Mouse (Mus musculus) kidney, postnatal 4 days (tissue): Measurements from ENCODE around the gene Amotl2.

Source experiments
- DNase-seq, 2 experiments: peaks; one replicate each; pipeline ENCODE4 v3.0.0; 2021; ENCODE audit warnings: mixed read lengths in 2 of 2

Amotl2 gene

GRCm38 (mm10) chr9:102716481-102717163 is at the start of gene Amotl2:
TSS of gene Amotl2 (plus strand) at chr9:102716672.
- peak in 1 of 2 experiments; percentile 34 for DNase-seq

GRCm38 (mm10) chr9:102668115-102668514 is 48.4 kb upstream of the Amotl2 start:
- no peak for DNase-seq

GRCm38 (mm10) chr9:102668906-102669305 is 47.6 kb upstream of the Amotl2 start:
- DNase-seq: no peak

- DNase-seq: no peak
Measured at GRCm38 (mm10) chr9:102673381-102673780, 43.1 kb upstream of the Amotl2 start.

GRCm38 (mm10) chr9:102675922-102676321 is 40.5 kb upstream of the Amotl2 start:
- no peak for DNase-seq

GRCm38 (mm10) chr9:102681470-102681869 is 35.0 kb upstream of the Amotl2 start:
- no peak for DNase-seq

- DNase-seq: peak; percentile 49 to 63
Measured at GRCm38 (mm10) chr9:102687943-102688342, 28.5 kb upstream of the Amotl2 start.

- no peak for DNase-seq
Measured at GRCm38 (mm10) chr9:102689406-102689939, 27.0 kb upstream of the Amotl2 start.

- peak; percentile 39 to 58 for DNase-seq
Measured at GRCm38 (mm10) chr9:102689940-102690642, 26.4 kb upstream of the Amotl2 start.

- peak; percentile 30 for DNase-seq
Measured at GRCm38 (mm10) chr9:102690891-102691290, 25.6 kb upstream of the Amotl2 start.

- DNase-seq: peak; percentile 55 to 63
Measured at GRCm38 (mm10) chr9:102692564-102693475, 23.7 kb upstream of the Amotl2 start.

GRCm38 (mm10) chr9:102701042-102701441 is 15.4 kb upstream of the Amotl2 start:
- DNase-seq: no peak

GRCm38 (mm10) chr9:102709504-102710135 is 6.9 kb upstream of the Amotl2 start:
- DNase-seq: peak in 1 of 2 experiments; percentile 27

- DNase-seq: no peak
Measured at GRCm38 (mm10) chr9:102710520-102710919, 6.0 kb upstream of the Amotl2 start.

- peak; percentile 68 to 75 for DNase-seq
Measured at GRCm38 (mm10) chr9:102713797-102714196, 2.7 kb upstream of the Amotl2 start.

- peak in 1 of 2 experiments; percentile 56 for DNase-seq
Measured at GRCm38 (mm10) chr9:102714893-102715505, 1.5 kb upstream of the Amotl2 start.

GRCm38 (mm10) chr9:102715506-102715900 is 969 bp upstream of the Amotl2 start:
- DNase-seq: peak in 1 of 2 experiments; percentile 50

GRCm38 (mm10) chr9:102717164-102717885 is 853 bp downstream of the Amotl2 start:
- DNase-seq: peak; percentile 91 to 96

GRCm38 (mm10) chr9:102717886-102718643 is 1.6 kb downstream of the Amotl2 start:
- peak; percentile 87 to 92 for DNase-seq

- DNase-seq: peak; percentile 59 to 73
Measured at GRCm38 (mm10) chr9:102718676-102719075, 2.2 kb downstream of the Amotl2 start.
